Mouse (Mus musculus) megakaryocyte, embryonic 14.5 days (primary cell): ENCODE results near the gene Dlx1. TPM values are rescaled to one million over a fixed set of nuclear protein-coding genes. Genes with fewer than 3 reads are reported as not detected.

Source experiments
- H3K27me3 ChIP-seq: replicated peaks from 2 replicates; pipeline ENCODE3; 2012; ENCODE audit warnings: inconsistent platforms
- H3K36me3 ChIP-seq: replicated peaks from 2 replicates; pipeline ENCODE3; 2012; ENCODE audit warnings: low read length, inconsistent platforms, mixed read lengths
- H3K4me1 ChIP-seq: 2 replicates; pipeline ENCODE4 v1.6.1; 2012; ENCODE audit warnings: inconsistent platforms
- H3K4me3 ChIP-seq: replicated peaks from 2 replicates; pipeline ENCODE3; 2012; ENCODE audit warnings: moderate library complexity, mild to moderate bottlenecking, inconsistent platforms
- H3K9me3 ChIP-seq: 2 replicates; pipeline ENCODE4 v1.6.1; 2012; ENCODE audit warnings: inconsistent platforms
- FLI1 ChIP-seq: IDR thresholded peaks from 2 replicates; pipeline ENCODE4 v1.6.1; 2012; ENCODE audit warnings: low read length, inconsistent platforms, mixed read lengths
- GATA1 ChIP-seq: IDR thresholded peaks from 3 replicates; pipeline ENCODE4 v1.6.1; 2012; ENCODE audit warnings: mixed read lengths, low read length, inconsistent platforms, borderline replicate concordance
- polyA plus RNA-seq: library from polyadenylated mRNA; stranded (reverse); fragments of >175 nt; gene quantifications from 2 replicates; pipeline ENCODE4 v1.2.3, GENCODE M21; 2012; ENCODE audit warnings: low replicate concordance; ENCODE audit not compliant: insufficient read depth

Gene Dlx1
- polyA plus RNA-seq, 1 experiment: 0.31 TPM

- H3K27me3 ChIP-seq: peaks cover 98% of the 10 kb centered on the region
- H3K36me3 ChIP-seq: no peaks in the 10 kb centered on the region
- peaks cover 45% of the 10 kb centered on the region for H3K4me1 ChIP-seq
- H3K4me3 ChIP-seq: no peak overlapping the region
- no peaks in the 10 kb centered on the region for H3K9me3 ChIP-seq
- TF ChIP-seq FLI1 (no peak), GATA1 (no peak)
These were observed 6.5 kb downstream of the Dlx1 start for GRCm38 (mm10) chr2:71534242-71535052.

DNA sequence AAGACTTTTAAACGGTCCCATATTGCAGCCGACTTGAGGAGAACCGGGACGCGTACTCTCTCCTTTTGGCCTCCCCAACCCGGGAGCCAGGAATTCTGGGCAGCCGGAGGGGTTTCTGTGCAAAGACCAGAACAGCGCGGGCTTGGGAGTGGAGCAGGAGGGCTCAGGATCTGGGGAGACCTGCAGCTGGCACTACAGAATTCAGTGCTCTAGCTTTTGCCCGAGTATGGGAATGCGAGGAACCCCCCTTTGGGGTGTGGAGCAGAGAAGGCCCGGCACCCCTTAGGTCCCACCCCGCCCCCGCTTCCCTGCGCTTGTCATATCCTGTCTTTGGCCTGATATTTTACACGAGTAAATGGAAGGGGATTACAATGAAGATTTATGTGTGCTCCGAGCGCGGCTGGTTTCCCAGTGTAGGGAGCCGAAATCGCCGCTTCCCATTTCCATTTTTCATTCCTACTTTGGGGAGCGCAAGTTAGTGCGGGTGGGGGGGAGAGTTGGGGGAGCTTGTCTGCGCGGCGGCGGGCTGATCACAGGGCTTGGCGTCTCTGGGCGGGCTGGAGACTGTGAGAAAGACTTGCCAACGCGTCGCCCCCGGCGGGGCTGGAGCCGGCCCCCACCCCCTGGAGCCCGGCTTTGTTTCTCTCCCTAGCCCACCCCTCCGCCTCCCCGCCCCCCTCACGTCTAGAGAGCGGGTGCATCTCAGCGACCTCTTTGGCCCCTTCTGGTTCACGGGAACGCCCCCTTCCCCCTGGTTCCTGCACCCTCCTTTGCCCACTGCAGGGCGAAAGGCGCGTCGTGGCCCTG lies 12.9 kb downstream of the Dlx1 start:
- peak overlapping the region; percentile 64 for H3K4me3 ChIP-seq
- no peaks in the 10 kb centered on the region for H3K9me3 ChIP-seq
- H3K4me1 ChIP-seq: peaks cover 65% of the 10 kb centered on the region
- peaks cover 98% of the 10 kb centered on the region for H3K27me3 ChIP-seq
- H3K36me3 ChIP-seq: no peaks in the 10 kb centered on the region
- no peak for TF ChIP-seq FLI1

- Histone ChIP-seq H3K9me3 (no peaks in the 10 kb centered on the region), H3K27me3 (peaks cover 98% of the 10 kb centered on the region), H3K4me1 (peaks cover 73% of the 10 kb centered on the region), H3K4me3 (peak overlapping the region; percentile 65), H3K36me3 (no peaks in the 10 kb centered on the region)
- TF ChIP-seq GATA1 (no peak), FLI1 (no peak)
These were observed 13.7 kb downstream of the Dlx1 start for GRCm38 (mm10) chr2:71541418-71542226.

GRCm38 (mm10) chr2:71542227-71542815 lies 14.4 kb downstream of the Dlx1 start:
- Histone ChIP-seq H3K9me3 (no peaks in the 10 kb centered on the region), H3K4me1 (peaks cover 78% of the 10 kb centered on the region), H3K4me3 (peak overlapping the region; percentile 25), H3K36me3 (no peaks in the 10 kb centered on the region), H3K27me3 (peaks cover 99% of the 10 kb centered on the region)
- TF ChIP-seq FLI1 (no peak), GATA1 (no peak)

GRCm38 (mm10) chr2:71542816-71543301 lies 14.9 kb downstream of the Dlx1 start:
- Histone ChIP-seq H3K4me3 (peak overlapping the region; percentile 81), H3K4me1 (peaks cover 78% of the 10 kb centered on the region), H3K9me3 (no peaks in the 10 kb centered on the region), H3K36me3 (no peaks in the 10 kb centered on the region), H3K27me3 (peaks cover 95% of the 10 kb centered on the region)
- no peak for TF ChIP-seq GATA1
- TF ChIP-seq FLI1: no peak

DNA sequence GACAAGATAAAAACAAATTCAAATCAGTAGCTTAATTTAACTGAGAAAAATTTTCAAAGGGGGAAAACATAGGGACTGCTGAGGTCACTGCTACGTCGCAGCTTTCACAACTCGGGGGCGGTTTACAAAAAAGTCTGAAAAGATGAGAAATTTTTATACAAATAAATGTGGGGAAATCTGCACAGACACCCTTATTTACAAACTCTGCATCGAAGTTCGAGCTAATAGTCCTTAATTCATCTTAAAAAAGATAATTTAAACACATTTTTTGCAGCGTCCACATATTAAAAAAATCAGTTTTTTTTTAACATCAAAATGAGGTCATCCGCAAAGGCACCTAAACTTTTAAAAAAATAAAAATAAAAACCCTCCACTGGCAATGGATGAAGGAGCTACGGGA lies 15.6 kb downstream of the Dlx1 start:
- Histone ChIP-seq H3K27me3 (peaks cover 95% of the 10 kb centered on the region), H3K4me1 (peaks cover 76% of the 10 kb centered on the region)

DNA sequence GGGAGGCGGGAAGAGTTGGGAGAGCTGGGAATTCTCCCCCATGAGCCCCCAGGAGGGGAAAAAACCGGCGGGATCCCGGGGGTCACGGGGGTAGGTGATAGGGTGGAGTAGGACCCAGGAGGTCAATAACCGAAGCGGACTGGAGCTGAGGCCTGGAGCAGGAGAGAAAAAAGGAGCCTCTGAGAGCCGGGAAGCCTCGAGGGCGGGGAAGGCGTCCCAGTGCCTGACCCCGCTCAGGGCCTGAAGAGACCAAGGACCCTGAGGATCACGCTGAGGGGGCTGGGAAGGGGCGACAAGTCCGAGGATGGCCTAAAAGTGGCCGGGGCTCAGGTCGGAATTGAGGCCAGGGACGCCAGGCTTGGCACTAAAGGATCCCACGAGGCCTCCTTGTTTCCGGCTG lies 16.0 kb downstream of the Dlx1 start:
- no peaks in the 10 kb centered on the region for H3K9me3 ChIP-seq
- H3K4me1 ChIP-seq: peaks cover 72% of the 10 kb centered on the region
- H3K4me3 ChIP-seq: peak overlapping the region; percentile 84
- TF ChIP-seq FLI1 (no peak), GATA1 (no peak)
- no peaks in the 10 kb centered on the region for H3K36me3 ChIP-seq
- peaks cover 95% of the 10 kb centered on the region for H3K27me3 ChIP-seq

More for the DNA sequence above, 15.6 kb downstream of the Dlx1 start:
- no peaks in the 10 kb centered on the region for H3K36me3 ChIP-seq
- TF ChIP-seq FLI1 (no peak), GATA1 (no peak)
- H3K4me3 ChIP-seq: no peak overlapping the region
- H3K9me3 ChIP-seq: no peaks in the 10 kb centered on the region

DNA sequence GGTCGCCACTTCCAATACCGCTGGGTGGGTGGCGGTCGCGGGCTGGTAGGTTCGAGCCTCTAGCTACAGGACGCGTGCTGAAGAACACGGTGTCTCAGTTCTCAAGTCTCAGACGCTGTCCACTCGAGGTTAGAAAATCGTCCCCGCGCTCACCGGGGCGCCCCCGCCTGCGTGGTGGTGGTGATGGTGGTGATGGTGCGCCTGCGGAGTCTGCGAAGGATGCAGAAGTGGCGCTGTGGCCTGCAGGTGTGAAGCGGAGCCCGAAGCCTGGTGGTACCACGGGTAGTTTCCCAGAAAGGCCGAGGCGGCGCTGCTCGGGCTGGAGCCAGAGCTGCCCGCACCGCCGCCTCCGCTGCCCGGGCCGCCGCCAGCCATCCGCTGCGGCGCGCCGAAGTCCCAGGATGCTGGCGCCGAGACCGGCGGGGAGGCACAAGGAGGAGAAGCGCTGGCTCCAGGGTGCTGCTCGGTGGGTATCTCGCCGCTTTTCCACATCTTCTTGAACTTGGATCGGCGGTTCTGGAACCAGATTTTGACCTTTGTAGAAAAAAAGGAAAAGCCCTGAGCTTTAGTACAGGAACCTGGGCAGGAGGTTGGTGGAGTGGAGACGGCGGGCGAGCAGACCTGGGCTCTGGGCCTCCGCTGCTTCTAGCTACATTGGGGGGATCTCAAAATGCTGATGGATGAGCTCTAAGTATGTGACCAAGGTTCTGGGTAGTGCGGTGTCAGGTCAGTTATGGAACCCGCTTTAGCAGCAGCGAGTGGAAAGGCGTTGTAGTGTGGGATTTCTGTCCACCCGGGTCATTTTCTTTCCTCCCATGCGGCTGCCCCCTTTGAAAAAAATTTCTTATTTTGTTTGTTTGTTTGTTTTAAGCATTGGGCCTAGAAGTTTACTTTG lies 16.7 kb downstream of the Dlx1 start:
- TF ChIP-seq FLI1: no peak
- TF ChIP-seq GATA1: no peak
- H3K9me3 ChIP-seq: no peaks in the 10 kb centered on the region
- H3K27me3 ChIP-seq: peaks cover 95% of the 10 kb centered on the region
- H3K4me1 ChIP-seq: peaks cover 65% of the 10 kb centered on the region
- H3K4me3 ChIP-seq: peak overlapping the region; percentile 84
- no peaks in the 10 kb centered on the region for H3K36me3 ChIP-seq
